In the genomic region with DNA sequence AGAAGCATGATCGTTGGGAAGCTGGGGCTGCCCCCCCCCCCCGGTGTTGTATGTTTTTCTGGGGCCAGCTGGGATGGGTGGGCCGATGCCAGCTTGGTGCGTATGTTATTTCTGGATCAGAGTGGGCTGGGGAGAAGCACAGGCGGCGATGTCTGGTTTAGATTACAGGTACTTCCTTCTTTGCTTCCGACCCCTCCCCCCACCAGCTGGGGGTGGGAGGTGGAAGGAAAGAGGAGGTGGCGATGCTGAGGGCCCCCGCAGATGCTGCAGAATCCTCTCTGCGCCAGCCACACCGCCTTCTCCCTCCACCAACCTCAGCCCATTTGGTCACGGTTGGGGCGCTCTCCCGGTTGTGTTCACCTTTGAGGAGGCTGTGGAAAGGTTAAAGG, we compare ENCODE assay signal across 8 mouse cellular contexts. TPM values are rescaled to one million over a fixed set of nuclear protein-coding genes. Genes with fewer than 3 reads are reported as not detected.
DNase-seq lines count a peak whose midpoint lies in the region; ATAC-seq and TF ChIP-seq lines count a peak whose summit lies in the region.

No protein-coding gene starts in this region.

- no peak for TF ChIP-seq EP300 in liver, postnatal 0 days (IDR thresholded peaks at IDR 0.05; ENCODE audit: low read depth)

- DNase-seq in retina, postnatal 1 day, result peak; percentile 41
- DNase-seq in retina, embryonic 14.5 days (ENCODE audit: low spot score), result no peak
- peak; percentile 78 for DNase-seq in embryonic facial prominence, embryonic 11.5 days (ENCODE audit: low spot score)
- no peak for DNase-seq in intestine, embryonic 14.5 days (ENCODE audit: low spot score)
- no peak for DNase-seq in liver, postnatal 0 days
- no peak for DNase-seq in lung, adult 2 months
- DNase-seq in kidney, adult 18-20 months, result no peak

- H3K27me3 ChIP-seq in embryonic facial prominence, embryonic 11.5 days (ENCODE audit: control insufficient read depth, insufficient read depth, low read length), result peaks cover 14% of the 10 kb centered on the region; the same call in 1 of the 2 replicates
- H3K27me3 ChIP-seq in intestine, embryonic 14.5 days (replicated peaks; ENCODE audit: control insufficient read depth, insufficient read depth, low read length), result peaks cover 38% of the 10 kb centered on the region
- H3K27me3 ChIP-seq in liver, postnatal 0 days (ENCODE audit: insufficient read depth, low read length), result peaks cover 31% of the 10 kb centered on the region
- peaks cover 26% of the 10 kb centered on the region for H3K27me3 ChIP-seq in small intestine, adult 2 months (ENCODE audit: control insufficient read depth, insufficient read depth, low read length)

- peak overlapping the region; percentile 25; the same call in 1 of the 2 replicates for H3K9ac ChIP-seq in embryonic facial prominence, embryonic 11.5 days (replicated peaks; ENCODE audit: low read length)
- no peak overlapping the region for H3K9ac ChIP-seq in intestine, embryonic 14.5 days (ENCODE audit: low read length)
- no peak overlapping the region for H3K9ac ChIP-seq in liver, postnatal 0 days (replicated peaks)

- H3K36me3 ChIP-seq in embryonic facial prominence, embryonic 11.5 days (replicated peaks; ENCODE audit: control insufficient read depth, insufficient read depth, low read depth, low read length), result no peaks in the 10 kb centered on the region
- H3K36me3 ChIP-seq in intestine, embryonic 14.5 days (ENCODE audit: control insufficient read depth, insufficient read depth, low read length), result no peaks in the 10 kb centered on the region
- no peaks in the 10 kb centered on the region for H3K36me3 ChIP-seq in liver, postnatal 0 days (replicated peaks; ENCODE audit: insufficient read depth, low read length)
- no peaks in the 10 kb centered on the region for H3K36me3 ChIP-seq in small intestine, adult 2 months (ENCODE audit: control insufficient read depth, insufficient read depth, low read length)

- no peaks in the 10 kb centered on the region for H3K9me3 ChIP-seq in embryonic facial prominence, embryonic 11.5 days (replicated peaks; ENCODE audit: control insufficient read depth, low read length)
- no peaks in the 10 kb centered on the region for H3K9me3 ChIP-seq in intestine, embryonic 14.5 days (ENCODE audit: control insufficient read depth, low read length)
- H3K9me3 ChIP-seq in liver, postnatal 0 days (ENCODE audit: low read length), result no peaks in the 10 kb centered on the region

- WGBS in embryonic facial prominence, embryonic 11.5 days, result under 1% methylated on average over 13 of the region's 14 CpGs
- 8% methylated on average over 14 of the region's 14 CpGs for WGBS in intestine, embryonic 14.5 days
- WGBS in liver, postnatal 0 days (ENCODE audit: insufficient replicate concordance), result 3% methylated on average over 12 of the region's 14 CpGs
- 12% methylated on average over 14 of the region's 14 CpGs for WGBS in small intestine, adult 2 months
- WGBS in lung, adult 2 months, result 7% methylated on average over 13 of the region's 14 CpGs

- H3K4me3 ChIP-seq in embryonic facial prominence, embryonic 11.5 days (ENCODE audit: low read depth, low read length), result peak overlapping the region; percentile 48
- H3K4me3 ChIP-seq in intestine, embryonic 14.5 days (ENCODE audit: low read depth, low read length), result peak overlapping the region; percentile 40
- peak overlapping the region; percentile 41; the same call in 1 of the 2 replicates for H3K4me3 ChIP-seq in liver, postnatal 0 days (ENCODE audit: low read depth, low read length)
- H3K4me3 ChIP-seq in small intestine, adult 2 months (ENCODE audit: low read depth, low read length), result peak overlapping the region; percentile 62
- H3K4me3 ChIP-seq in lung, adult 2 months (replicated peaks; ENCODE audit: extremely low read depth, low read depth, low read length), result no peak overlapping the region

- peak; percentile 4; the same call in 1 of the 2 replicates for ATAC-seq in embryonic facial prominence, embryonic 11.5 days (replicated peaks; ENCODE audit: insufficient number of reproducible peaks, low FRiP score, low TSS enrichment, low read depth)
- ATAC-seq in intestine, embryonic 14.5 days (replicated peaks; ENCODE audit: low FRiP score, low TSS enrichment, low read depth), result 0 out of 2 replicates have a peak, but pooled peaks have one; percentile 23
- no peak for ATAC-seq in liver, postnatal 0 days

- TF ChIP-seq CTCF in liver, postnatal 0 days (IDR thresholded peaks at IDR 0.05; ENCODE audit: low read depth), result no peak
- TF ChIP-seq CTCF in small intestine, adult 2 months (IDR thresholded peaks at IDR 0.05; ENCODE audit: extremely low read depth, insufficient read length, insufficient replicate concordance, low read depth, low read length), result no peak
- TF ChIP-seq CTCF in lung, adult 2 months (IDR thresholded peaks at IDR 0.05; ENCODE audit: insufficient read depth, low read length), result no peak

- H3K4me2 ChIP-seq in embryonic facial prominence, embryonic 11.5 days (ENCODE audit: low read depth, low read length), result peak overlapping the region; percentile 92
- H3K4me2 ChIP-seq in intestine, embryonic 14.5 days (ENCODE audit: low read length), result peak overlapping the region; percentile 76
- H3K4me2 ChIP-seq in liver, postnatal 0 days (ENCODE audit: low read depth, low read length), result peak overlapping the region; percentile 64

- TF ChIP-seq POLR2A in small intestine, adult 2 months (IDR thresholded peaks at IDR 0.05; ENCODE audit: low read depth, low read length), result no peak
- no peak for TF ChIP-seq POLR2A in lung, adult 2 months (IDR thresholded peaks at IDR 0.05; ENCODE audit: borderline replicate concordance, extremely low read depth, low read depth, low read length)

- H3K27ac ChIP-seq in embryonic facial prominence, embryonic 11.5 days (replicated peaks; ENCODE audit: low read depth, low read length), result no peak overlapping the region
- no peak overlapping the region for H3K27ac ChIP-seq in intestine, embryonic 14.5 days (ENCODE audit: low read depth)
- H3K27ac ChIP-seq in liver, postnatal 0 days (ENCODE audit: low read depth), result no peak overlapping the region
- no peak overlapping the region for H3K27ac ChIP-seq in small intestine, adult 2 months (ENCODE audit: insufficient read depth, low read depth, low read length)

- H3K4me1 ChIP-seq in embryonic facial prominence, embryonic 11.5 days (ENCODE audit: control insufficient read depth, insufficient read depth, low read length), result peaks cover 9% of the 10 kb centered on the region
- peaks cover 6% of the 10 kb centered on the region; the same call in 1 of the 2 replicates for H3K4me1 ChIP-seq in intestine, embryonic 14.5 days (replicated peaks; ENCODE audit: control insufficient read depth, insufficient read depth, low read length)
- peaks cover 7% of the 10 kb centered on the region for H3K4me1 ChIP-seq in liver, postnatal 0 days (ENCODE audit: insufficient read depth)
- H3K4me1 ChIP-seq in small intestine, adult 2 months (ENCODE audit: control insufficient read depth, insufficient read depth, insufficient read length, low read length), result no peaks in the 10 kb centered on the region
- no peaks in the 10 kb centered on the region for H3K4me1 ChIP-seq in lung, adult 2 months (ENCODE audit: control insufficient read depth, insufficient read depth, low read length)

RNA-seq across cellular contexts. Expression of gene Pacsin1, which starts 0.7 kb away (rescaled TPM):
- polyA plus RNA-seq in embryonic facial prominence, embryonic 11.5 days (2014; fragmentation: Nextera tagmentation; extraction: Ambion mirVana), result 4.7 and 6.4 TPM in 2 replicates
- 1.5 and 2.0 TPM in 2 replicates for polyA plus RNA-seq in intestine, embryonic 14.5 days (2014; fragmentation: Nextera tagmentation; extraction: Ambion mirVana)
- polyA plus RNA-seq in liver, postnatal 0 days (2015; fragmentation: Nextera tagmentation; extraction: Ambion mirVana), result 0.27 and 0.29 TPM in 2 replicates
- polyA plus RNA-seq in small intestine, adult 2 months (2012; rRNA removed), result 1.2 and 2.2 TPM in 2 replicates
- polyA plus RNA-seq in lung, adult 2 months (2012; rRNA removed), result 0.65 and 1.0 TPM in 2 replicates

RNA-seq across cellular contexts. Expression of gene Rps10, which starts 19.5 kb away (rescaled TPM):
- polyA plus RNA-seq in embryonic facial prominence, embryonic 11.5 days (2014; fragmentation: Nextera tagmentation; extraction: Ambion mirVana), result 919 and 920 TPM in 2 replicates
- polyA plus RNA-seq in intestine, embryonic 14.5 days (2014; fragmentation: Nextera tagmentation; extraction: Ambion mirVana), result 1,235 and 1,299 TPM in 2 replicates
- 523 and 535 TPM in 2 replicates for polyA plus RNA-seq in liver, postnatal 0 days (2015; fragmentation: Nextera tagmentation; extraction: Ambion mirVana)
- 1,015 and 1,308 TPM in 2 replicates for polyA plus RNA-seq in small intestine, adult 2 months (2012; rRNA removed)
- polyA plus RNA-seq in lung, adult 2 months (2012; rRNA removed), result 803 and 904 TPM in 2 replicates

RNA-seq across cellular contexts. Expression of gene RPS10-NUDT3, which starts 21.0 kb away (rescaled TPM):
- polyA plus RNA-seq in embryonic facial prominence, embryonic 11.5 days (2014; fragmentation: Nextera tagmentation; extraction: Ambion mirVana), result not detected in 2 replicates
- not detected in 2 replicates for polyA plus RNA-seq in intestine, embryonic 14.5 days (2014; fragmentation: Nextera tagmentation; extraction: Ambion mirVana)
- not detected in 2 replicates for polyA plus RNA-seq in liver, postnatal 0 days (2015; fragmentation: Nextera tagmentation; extraction: Ambion mirVana)
- not detected in 2 replicates for polyA plus RNA-seq in small intestine, adult 2 months (2012; rRNA removed)
- not detected in 2 replicates for polyA plus RNA-seq in lung, adult 2 months (2012; rRNA removed)

RNA-seq across cellular contexts. Expression of gene Nudt3, which starts 32.7 kb away (rescaled TPM):
- polyA plus RNA-seq in embryonic facial prominence, embryonic 11.5 days (2014; fragmentation: Nextera tagmentation; extraction: Ambion mirVana), result 37.2 and 37.3 TPM in 2 replicates
- 33.3 and 35.4 TPM in 2 replicates for polyA plus RNA-seq in intestine, embryonic 14.5 days (2014; fragmentation: Nextera tagmentation; extraction: Ambion mirVana)
- polyA plus RNA-seq in liver, postnatal 0 days (2015; fragmentation: Nextera tagmentation; extraction: Ambion mirVana), result 17.9 and 20.2 TPM in 2 replicates
- 26.8 and 58.9 TPM in 2 replicates for polyA plus RNA-seq in small intestine, adult 2 months (2012; rRNA removed)
- polyA plus RNA-seq in lung, adult 2 months (2012; rRNA removed), result 60.4 and 62.8 TPM in 2 replicates

Comparison
In these comparisons a context has a peak if more than half of its experiments do, and no peak if none do; other contexts are left out.
1. DNase-seq: peak in retina, postnatal 1 day (single experiment) and embryonic facial prominence, embryonic 11.5 days (single experiment); none in retina, embryonic 14.5 days (single experiment), intestine, embryonic 14.5 days (single experiment), liver, postnatal 0 days (single experiment), lung, adult 2 months (single experiment) and kidney, adult 18-20 months (single experiment).
2. Peak in every context shown above with its lines, with median percentiles within 50 percentile points of each other: H3K4me2 ChIP-seq.